Mouse (Mus musculus) hindbrain, postnatal 0 days (tissue): Measurements from ENCODE around the gene Psmc6. TPM values are rescaled to one million over a fixed set of nuclear protein-coding genes. Genes with fewer than 3 reads are reported as not detected.

ENCODE experiments used
- ATAC-seq: fragments of 200-750 bp; cut with Nextera tagmentation; 2 replicates; pipeline ENCODE4 v1.8.0; 2017; ENCODE audit warnings: mild to moderate bottlenecking, moderate TSS enrichment, moderate library complexity
- DNase-seq: peaks from one replicate; pipeline ENCODE4 v3.0.0-alpha.2; 2015; ENCODE audit warnings: low spot score
- H3K27ac ChIP-seq: fragments of 300-500 bp; sonication (generic); 2 replicates; pipeline ENCODE4 v1.5.1; 2014; ENCODE audit warnings: mild to moderate bottlenecking
- H3K27me3 ChIP-seq: fragments of 300-500 bp; sonication (generic); 2 replicates; pipeline ENCODE4 v1.6.1; 2014; ENCODE audit warnings: low read length, mixed read lengths; ENCODE audit not compliant: insufficient read depth
- H3K36me3 ChIP-seq: fragments of 300-500 bp; sonication (generic); 2 replicates; pipeline ENCODE4 v1.6.1; 2014; ENCODE audit warnings: low read length, mixed read lengths; ENCODE audit not compliant: insufficient read depth
- H3K4me1 ChIP-seq: fragments of 300-500 bp; sonication (generic); 2 replicates; pipeline ENCODE4 v1.6.1; 2014; ENCODE audit warnings: antibody characterized with exemption, low read length, mixed read lengths; ENCODE audit not compliant: insufficient read depth
- H3K4me2 ChIP-seq: fragments of 300-500 bp; sonication (generic); 2 replicates; pipeline ENCODE4 v1.6.1; 2014; ENCODE audit warnings: low read depth, mild to moderate bottlenecking, low read length, moderate library complexity, mixed read lengths
- H3K4me3 ChIP-seq: fragments of 300-500 bp; sonication (generic); 2 replicates; pipeline ENCODE4 v1.5.1; 2014; ENCODE audit warnings: low read length
- H3K9ac ChIP-seq: fragments of 300-500 bp; sonication (generic); replicated peaks from 2 replicates; pipeline ENCODE4 v1.6.1; 2014; ENCODE audit warnings: mild to moderate bottlenecking, low read length, moderate library complexity, mixed read lengths
- H3K9me3 ChIP-seq: fragments of 300-500 bp; sonication (generic); 2 replicates; pipeline ENCODE4 v1.6.1; 2016; ENCODE audit warnings: low read length, mixed read lengths
- CTCF ChIP-seq: IDR thresholded peaks from 2 replicates; pipeline ENCODE4 v1.5.1; 2016; ENCODE audit warnings: antibody characterized with exemption, control low read depth, low read depth
- WGBS: fragments of 180-500 bp; shearing (Covaris S2); extraction: QIAGEN DNeasy Blood & Tissue Kit; methylation state at CpG from one replicate; pipeline ENCODE4 v1.1.7; 2014; 5-methylcytosine and 5-hydroxymethylcytosine counted together
- polyA plus RNA-seq: library from polyadenylated mRNA; unstranded; fragments of >200 nt; fragmentation: Nextera tagmentation; extraction: Ambion mirVana; gene quantifications from 2 replicates; pipeline ENCODE4 v1.2.1, GENCODE M21; 2015
- total RNA-seq: library from RNA; depleted of rRNA; stranded (reverse); fragments of >200 nt; gene quantifications from 2 replicates; pipeline ENCODE4 v1.2.3, GENCODE M21; 2014

The Psmc6 gene
- total and polyA plus RNA-seq, 2 experiments from 2014 or later = 65.0 to 136 TPM

DNA sequence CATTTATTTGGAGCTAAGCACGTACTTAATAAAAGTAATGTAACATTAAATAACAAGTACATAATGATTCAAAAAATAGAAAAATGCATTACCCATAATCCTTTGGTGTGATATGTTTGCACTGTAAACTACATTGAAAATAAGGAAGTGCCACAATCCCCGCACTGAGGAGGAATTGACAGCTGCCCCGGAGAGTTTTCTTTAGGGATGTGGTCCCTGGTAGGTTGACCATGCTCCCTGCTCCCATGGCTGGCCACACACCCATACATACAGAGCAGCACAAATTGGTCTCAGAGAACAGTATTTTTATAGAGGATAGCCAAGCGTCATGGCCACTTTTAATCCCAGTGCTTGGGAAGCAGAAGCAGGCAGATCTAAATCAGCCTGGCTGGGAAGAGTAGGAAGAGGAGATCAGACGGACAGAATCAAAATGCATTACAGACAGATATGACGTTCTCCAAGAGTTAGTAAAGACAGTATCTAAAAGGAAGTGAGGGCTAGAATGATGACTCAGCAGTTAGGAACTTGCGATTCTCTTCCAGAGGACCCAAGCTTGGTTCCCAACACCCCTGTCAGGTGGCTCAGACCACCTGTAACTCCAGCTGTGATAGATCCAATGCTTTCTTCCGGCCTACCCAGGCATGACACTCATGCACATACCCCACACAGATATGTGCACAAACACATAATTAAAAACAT is 21.8 kb upstream of the Psmc6 start:
- Histone ChIP-seq H3K4me3 (no peak overlapping the region), H3K4me1 (no peaks in the 10 kb centered on the region), H3K9me3 (no peaks in the 10 kb centered on the region), H3K36me3 (peaks cover 6% of the 10 kb centered on the region; the same call in 1 of the 2 replicates), H3K9ac (no peak overlapping the region), H3K27ac (no peak overlapping the region), H3K4me2 (no peak overlapping the region), H3K27me3 (no peaks in the 10 kb centered on the region)
- DNase-seq = no peak
- 94% methylated on average over 8 of the region's 8 CpGs for WGBS
- TF ChIP-seq CTCF = no peak
- no peak for ATAC-seq

DNA sequence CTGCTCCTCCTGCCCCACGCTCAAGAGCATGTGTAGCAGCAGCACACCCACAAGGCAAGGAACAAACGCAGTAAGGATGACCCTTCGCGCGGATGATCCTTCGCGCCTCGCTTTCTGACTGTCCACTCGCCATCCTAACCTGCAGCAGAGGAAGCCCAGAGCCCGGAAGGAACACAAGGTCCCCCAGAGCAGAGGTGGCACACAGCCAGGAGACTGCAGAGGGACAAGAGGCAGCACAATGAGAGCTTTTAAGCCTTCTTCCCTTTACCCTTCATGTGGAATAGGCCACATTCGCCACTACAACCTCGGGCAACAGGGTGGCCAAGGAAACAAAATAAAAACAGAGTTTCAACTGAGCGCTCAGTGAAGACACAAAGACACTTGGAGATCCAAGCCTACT is 19.9 kb upstream of the Psmc6 start:
- DNase-seq (no peak), ATAC-seq (no peak)
- no peak overlapping the region for H3K4me3 ChIP-seq
- WGBS = 75% methylated on average over 13 of the region's 13 CpGs
- no peaks in the 10 kb centered on the region for H3K36me3 ChIP-seq
- no peaks in the 10 kb centered on the region for H3K4me1 ChIP-seq
- H3K27ac ChIP-seq = no peak overlapping the region
- H3K4me2 ChIP-seq = no peak overlapping the region
- no peak for TF ChIP-seq CTCF
- no peak overlapping the region for H3K9ac ChIP-seq
- H3K9me3 ChIP-seq = no peaks in the 10 kb centered on the region
- no peaks in the 10 kb centered on the region for H3K27me3 ChIP-seq

DNA sequence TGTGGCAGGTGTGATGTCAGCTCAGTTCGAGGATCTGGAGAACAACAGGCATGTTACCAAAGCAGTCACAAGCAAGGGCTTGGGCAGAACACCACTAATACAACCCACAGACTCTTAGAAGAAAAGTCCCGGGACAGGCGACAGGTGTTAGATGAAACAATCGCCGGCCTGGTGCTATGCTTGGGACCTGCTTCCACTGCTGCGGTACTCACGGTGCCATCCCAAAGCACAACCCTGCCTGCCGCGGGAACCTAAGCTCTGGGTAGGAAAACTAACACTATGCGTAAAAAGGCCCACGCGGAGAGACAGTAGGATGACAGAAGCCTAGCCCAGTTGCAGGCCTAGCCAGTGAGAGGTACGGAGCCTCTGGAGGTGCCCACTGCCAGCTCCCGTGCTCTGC is 19.5 kb upstream of the Psmc6 start:
- WGBS = 92% methylated on average over 14 of the region's 14 CpGs
- Histone ChIP-seq H3K9me3 (no peaks in the 10 kb centered on the region), H3K4me3 (no peak overlapping the region), H3K9ac (no peak overlapping the region), H3K4me2 (no peak overlapping the region), H3K27ac (no peak overlapping the region), H3K27me3 (no peaks in the 10 kb centered on the region), H3K4me1 (no peaks in the 10 kb centered on the region), H3K36me3 (no peaks in the 10 kb centered on the region)
- DNase-seq = no peak
- no peak for TF ChIP-seq CTCF
- ATAC-seq = no peak

DNA sequence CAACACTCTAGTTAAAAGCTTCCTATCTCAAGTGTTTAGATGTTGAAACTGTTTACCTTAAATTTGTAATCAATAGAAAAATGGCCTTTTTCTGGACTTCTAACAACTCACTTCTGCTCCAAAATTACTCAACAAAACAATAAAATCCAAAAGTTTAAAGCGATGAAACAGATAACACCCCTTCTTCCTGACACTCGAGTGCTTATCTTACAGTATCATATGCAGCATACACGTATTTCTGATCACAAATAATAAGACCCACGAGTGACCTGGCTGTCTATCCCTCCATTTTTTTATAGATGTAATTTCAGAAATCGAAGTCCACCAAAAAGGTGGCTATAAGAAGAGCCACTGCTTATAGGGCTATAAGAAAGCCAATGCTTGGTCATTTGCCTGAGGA is 12.7 kb upstream of the Psmc6 start:
- TF ChIP-seq CTCF = no peak
- H3K4me1 ChIP-seq = peaks cover 6% of the 10 kb centered on the region; the same call in 1 of the 2 replicates
- H3K9me3 ChIP-seq = no peaks in the 10 kb centered on the region
- peak overlapping the region; percentile 94 for H3K4me3 ChIP-seq
- peak overlapping the region; percentile 70 for H3K4me2 ChIP-seq
- DNase-seq (no peak), ATAC-seq (no peak)
- WGBS = 76% methylated on average over 5 of the region's 5 CpGs
- H3K27ac ChIP-seq = no peak overlapping the region
- no peaks in the 10 kb centered on the region for H3K36me3 ChIP-seq
- H3K9ac ChIP-seq = peak overlapping the region; percentile 94; the same call in 1 of the 2 replicates
- H3K27me3 ChIP-seq = no peaks in the 10 kb centered on the region

DNA sequence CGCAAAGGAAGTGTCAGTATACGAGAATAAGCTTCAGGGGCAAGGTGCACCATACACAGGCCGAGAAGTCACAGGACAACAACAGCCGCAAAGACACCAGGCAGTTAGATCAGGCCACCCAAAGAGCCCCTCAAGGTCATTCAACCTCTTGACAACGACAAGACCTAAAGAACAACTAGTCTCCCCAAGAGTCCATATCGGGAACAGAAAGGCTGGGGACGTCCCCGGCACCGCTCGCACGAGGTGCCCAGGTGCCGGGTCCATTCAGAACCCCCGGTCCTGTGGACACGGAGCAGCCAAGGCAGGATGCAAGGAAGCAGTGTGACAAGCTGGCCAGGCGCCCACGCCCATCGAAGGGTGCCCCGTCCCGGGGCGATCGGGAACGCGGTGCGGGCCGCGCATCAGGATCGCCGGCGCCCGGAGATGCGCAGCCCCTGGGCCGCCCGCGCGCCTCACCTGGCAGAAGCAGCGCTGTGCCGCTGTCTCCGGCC is 11.6 kb upstream of the Psmc6 start:
- ATAC-seq (no peak; the same call in 1 of the 2 replicates), DNase-seq (no peak)
- Histone ChIP-seq H3K4me1 (peaks cover 6% of the 10 kb centered on the region; the same call in 1 of the 2 replicates), H3K4me2 (peak overlapping the region; percentile 70), H3K27me3 (no peaks in the 10 kb centered on the region), H3K27ac (peak overlapping the region; percentile 93), H3K4me3 (peak overlapping the region; percentile 94), H3K9ac (peak overlapping the region; percentile 94), H3K36me3 (no peaks in the 10 kb centered on the region), H3K9me3 (no peaks in the 10 kb centered on the region)
- WGBS = under 1% methylated on average over 38 of the region's 38 CpGs
- no peak for TF ChIP-seq CTCF

DNA sequence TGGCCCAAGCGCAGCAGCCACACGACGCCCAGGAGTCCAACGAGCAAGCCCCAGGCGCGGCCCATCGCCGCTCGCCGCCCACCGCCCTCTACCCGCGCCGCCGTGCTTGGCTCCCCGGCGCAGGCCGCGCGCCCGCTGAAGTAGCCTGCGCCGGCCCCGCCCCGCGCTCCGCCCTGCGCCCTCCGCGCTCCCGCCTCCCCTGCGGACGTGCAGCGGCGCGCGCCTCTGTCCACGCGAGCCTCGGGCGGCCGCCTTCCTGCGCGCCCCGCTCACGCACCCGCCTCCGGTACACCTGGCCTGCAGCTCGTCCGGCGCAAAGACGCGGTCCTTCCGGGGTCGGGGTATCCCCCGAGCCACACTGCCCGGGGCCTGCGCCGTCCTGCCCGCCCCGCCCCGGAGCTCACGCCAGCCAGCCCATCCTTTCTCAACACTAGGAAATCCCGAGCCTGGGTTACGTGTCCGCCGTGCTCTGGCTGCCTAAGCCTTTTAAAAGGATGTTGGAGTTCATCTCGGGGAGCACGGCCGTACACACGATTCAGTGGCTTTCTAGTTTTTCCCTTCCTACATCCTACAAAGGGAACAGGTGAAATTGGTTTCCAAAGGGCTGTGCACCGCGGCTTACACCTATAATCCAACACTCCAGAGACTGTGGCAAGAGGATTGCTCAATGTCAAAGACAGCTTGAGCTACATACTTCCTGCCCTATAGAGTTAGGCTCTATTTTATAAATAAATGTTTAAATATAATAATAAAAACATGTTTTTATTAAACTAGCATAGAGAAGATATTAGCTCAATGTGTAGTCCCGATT is 11.0 kb upstream of the Psmc6 start, which contains the start of gene Ero1l:
TSS of gene Ero1l (minus strand) at position 346 of the 811 bp plus-strand sequence.
- Histone ChIP-seq H3K27me3 (no peaks in the 10 kb centered on the region), H3K4me1 (peaks cover 6% of the 10 kb centered on the region; the same call in 1 of the 2 replicates), H3K9ac (peak within 1 kb of the TSS; percentile 94), H3K36me3 (no peaks in the 10 kb centered on the region), H3K4me3 (peak within 1 kb of the TSS; percentile 94), H3K27ac (peak within 1 kb of the TSS; percentile 93), H3K9me3 (no peaks in the 10 kb centered on the region), H3K4me2 (peak within 1 kb of the TSS; percentile 70)
- peak; percentile 94 for DNase-seq
- peak; percentile 96 for ATAC-seq
- WGBS = 2% methylated on average over 56 of the region's 74 CpGs
- no peak for TF ChIP-seq CTCF
